11 mouse cellular contexts compared by ENCODE assay signal in genomic region chr11:103268350-103268749, GRCm38 (mm10). TPM values are rescaled to one million over a fixed set of nuclear protein-coding genes. Genes with fewer than 3 reads are reported as not detected.
DNase-seq lines count a peak whose midpoint lies in the region; ATAC-seq lines count a peak whose summit lies in the region.
"Had no signal": no experiment of that assay in that cellular context is flagged by ENCODE, and none has a peak within 500 bp of the region (broad histone marks: within the 10 kb centered on the region; RNA-seq: fewer than 3 reads in every experiment).

No protein-coding gene starts in this region.

- DNase-seq in heart, postnatal 10 days, result no peak
- no peak for DNase-seq in embryonic facial prominence, embryonic 11.5 days (ENCODE audit: low spot score)
- no peak for DNase-seq in T-cell, adult 2 months (ENCODE audit: low spot score)
- no peak for DNase-seq in thymus, postnatal 25 days
- DNase-seq: kidney, postnatal 14 days had no signal

- H3K4me1 ChIP-seq in heart, embryonic 16.5 days (ENCODE audit: control insufficient read depth, insufficient read depth, low read length), result peaks cover 20% of the 10 kb centered on the region
- no peaks in the 10 kb centered on the region for H3K4me1 ChIP-seq in embryonic facial prominence, embryonic 11.5 days (ENCODE audit: control insufficient read depth, insufficient read depth, low read length)
- H3K4me1 ChIP-seq in hindbrain, embryonic 16.5 days (ENCODE audit: control insufficient read depth, insufficient read depth, low read depth, low read length), result peaks cover 33% of the 10 kb centered on the region
- H3K4me1 ChIP-seq in midbrain, embryonic 15.5 days, result peaks cover 44% of the 10 kb centered on the region

- no peak overlapping the region for H3K4me3 ChIP-seq in heart, embryonic 16.5 days (ENCODE audit: low read length)
- H3K4me3 ChIP-seq in embryonic facial prominence, embryonic 11.5 days (ENCODE audit: low read depth, low read length), result no peak overlapping the region
- no peak overlapping the region for H3K4me3 ChIP-seq in hindbrain, embryonic 16.5 days (ENCODE audit: low read length)
- peak overlapping the region; percentile 58; the same call in 1 of the 2 replicates for H3K4me3 ChIP-seq in midbrain, embryonic 15.5 days

- H3K27ac ChIP-seq in heart, embryonic 16.5 days (ENCODE audit: low read length), result no peak overlapping the region
- H3K27ac ChIP-seq in embryonic facial prominence, embryonic 11.5 days (replicated peaks; ENCODE audit: low read depth, low read length), result peak overlapping the region; percentile 79; the same call in 1 of the 2 replicates
- peak overlapping the region; percentile 23 for H3K27ac ChIP-seq in hindbrain, embryonic 16.5 days (ENCODE audit: low read depth, low read length)
- H3K27ac ChIP-seq in midbrain, embryonic 15.5 days, result peak overlapping the region; percentile 88

- H3K9ac ChIP-seq in heart, embryonic 16.5 days (ENCODE audit: low read length), result no peak overlapping the region
- H3K9ac ChIP-seq in embryonic facial prominence, embryonic 11.5 days (replicated peaks; ENCODE audit: low read length), result no peak overlapping the region; the same call in 1 of the 2 replicates
- no peak overlapping the region for H3K9ac ChIP-seq in hindbrain, embryonic 16.5 days (ENCODE audit: low read depth, low read length)
- H3K9ac ChIP-seq in midbrain, embryonic 15.5 days, result no peak overlapping the region

- H3K36me3 ChIP-seq in heart, embryonic 16.5 days (ENCODE audit: control insufficient read depth, insufficient read depth), result no peaks in the 10 kb centered on the region
- no peaks in the 10 kb centered on the region for H3K36me3 ChIP-seq in embryonic facial prominence, embryonic 11.5 days (replicated peaks; ENCODE audit: control insufficient read depth, insufficient read depth, low read depth, low read length)
- H3K36me3 ChIP-seq in hindbrain, embryonic 16.5 days (ENCODE audit: control insufficient read depth, insufficient read depth, low read length), result no peaks in the 10 kb centered on the region
- no peaks in the 10 kb centered on the region for H3K36me3 ChIP-seq in midbrain, embryonic 15.5 days (replicated peaks)

- no peaks in the 10 kb centered on the region for H3K27me3 ChIP-seq in heart, embryonic 16.5 days (ENCODE audit: control insufficient read depth, insufficient read depth, low read length)
- H3K27me3 ChIP-seq in embryonic facial prominence, embryonic 11.5 days (ENCODE audit: control insufficient read depth, insufficient read depth, low read length), result no peaks in the 10 kb centered on the region
- no peaks in the 10 kb centered on the region for H3K27me3 ChIP-seq in hindbrain, embryonic 16.5 days (replicated peaks; ENCODE audit: control insufficient read depth, insufficient read depth, low read length)
- no peaks in the 10 kb centered on the region for H3K27me3 ChIP-seq in midbrain, embryonic 15.5 days (replicated peaks)

- intact Hi-C loops in heart, postnatal 10 days (cut with DNase I), result no loop called here

- no peak for ATAC-seq in heart, embryonic 16.5 days (replicated peaks; ENCODE audit: extremely low read depth, insufficient read depth, low FRiP score)
- no peak for ATAC-seq in embryonic facial prominence, embryonic 11.5 days (replicated peaks; ENCODE audit: insufficient number of reproducible peaks, low FRiP score, low TSS enrichment, low read depth)
- ATAC-seq in hindbrain, embryonic 16.5 days, result no peak
- no peak for ATAC-seq in midbrain, embryonic 15.5 days (replicated peaks)
- no peak for ATAC-seq in cerebellum, adult (ENCODE audit: insufficient number of reproducible peaks, low FRiP score, low TSS enrichment)

- no peaks in the 10 kb centered on the region for H3K9me3 ChIP-seq in heart, embryonic 16.5 days (replicated peaks; ENCODE audit: control insufficient read depth, low read length)
- no peaks in the 10 kb centered on the region for H3K9me3 ChIP-seq in embryonic facial prominence, embryonic 11.5 days (replicated peaks; ENCODE audit: control insufficient read depth, low read length)
- no peaks in the 10 kb centered on the region for H3K9me3 ChIP-seq in hindbrain, embryonic 16.5 days (ENCODE audit: control insufficient read depth, low read length)
- H3K9me3 ChIP-seq in midbrain, embryonic 15.5 days, result no peaks in the 10 kb centered on the region

- H3K4me2 ChIP-seq in heart, embryonic 16.5 days (ENCODE audit: low read depth, low read length), result peak overlapping the region; percentile 74; the same call in 1 of the 2 replicates
- H3K4me2 ChIP-seq in embryonic facial prominence, embryonic 11.5 days (ENCODE audit: low read depth, low read length), result peak overlapping the region; percentile 59
- peak overlapping the region; percentile 74 for H3K4me2 ChIP-seq in hindbrain, embryonic 16.5 days (ENCODE audit: low read length)
- H3K4me2 ChIP-seq in midbrain, embryonic 15.5 days, result peak overlapping the region; percentile 72

- WGBS in heart, embryonic 16.5 days, result 82% methylated on average over 4 of the region's 4 CpGs
- 87% methylated on average over 4 of the region's 4 CpGs for WGBS in embryonic facial prominence, embryonic 11.5 days
- whole genome bisulfite sequencing in hindbrain, embryonic 16.5 days, result 72% methylated on average over 4 of the region's 4 CpGs
- 74% methylated on average over 4 of the region's 4 CpGs for WGBS in midbrain, embryonic 15.5 days

RNA-seq across cellular contexts. Expression of gene Map3k14, which starts 1.1 kb away (rescaled TPM):
- polyA plus RNA-seq in heart, embryonic 16.5 days (2015; fragmentation: Nextera tagmentation; extraction: Ambion mirVana), result 3.0 and 4.8 TPM in 2 replicates
- total RNA-seq in heart, postnatal 10 days (2021), result 1 to 10 TPM; 3.8 to 4.3 TPM
- 1.9 and 2.9 TPM in 2 replicates for polyA plus RNA-seq in embryonic facial prominence, embryonic 11.5 days (2014; fragmentation: Nextera tagmentation; extraction: Ambion mirVana)
- 4.6 and 4.7 TPM in 2 replicates for polyA plus RNA-seq in hindbrain, embryonic 16.5 days (2015; fragmentation: Nextera tagmentation; extraction: Ambion mirVana)
- 3.9 and 5.0 TPM in 2 replicates for polyA plus RNA-seq in midbrain, embryonic 15.5 days (2015; fragmentation: Nextera tagmentation; extraction: Ambion mirVana)

RNA-seq across cellular contexts. Expression of gene Spata32, which starts 50.1 kb away (rescaled TPM):
- not detected in 2 replicates for polyA plus RNA-seq in heart, embryonic 16.5 days (2015; fragmentation: Nextera tagmentation; extraction: Ambion mirVana)
- total RNA-seq in heart, postnatal 10 days (2021), result not detected
- not detected in 2 replicates for polyA plus RNA-seq in embryonic facial prominence, embryonic 11.5 days (2014; fragmentation: Nextera tagmentation; extraction: Ambion mirVana)
- polyA plus RNA-seq in hindbrain, embryonic 16.5 days (2015; fragmentation: Nextera tagmentation; extraction: Ambion mirVana), result 0.99 and 1.3 TPM in 2 replicates
- 0.66 and 0.71 TPM in 2 replicates for polyA plus RNA-seq in midbrain, embryonic 15.5 days (2015; fragmentation: Nextera tagmentation; extraction: Ambion mirVana)
- total RNA-seq: MEL had no signal
- polyA plus RNA-seq: thymus, postnatal 0 days had no signal

RNA-seq across cellular contexts. Expression of gene 1700023F06Rik, which starts 60.0 kb away (rescaled TPM):
- 0.17 and 0.25 TPM in 2 replicates for polyA plus RNA-seq in heart, embryonic 16.5 days (2015; fragmentation: Nextera tagmentation; extraction: Ambion mirVana)
- total RNA-seq in heart, postnatal 10 days (2021), result not detected
- polyA plus RNA-seq in embryonic facial prominence, embryonic 11.5 days (2014; fragmentation: Nextera tagmentation; extraction: Ambion mirVana), result 0.25 TPM in 2 replicates
- 1.9 and 3.0 TPM in 2 replicates for polyA plus RNA-seq in hindbrain, embryonic 16.5 days (2015; fragmentation: Nextera tagmentation; extraction: Ambion mirVana)
- polyA plus RNA-seq in midbrain, embryonic 15.5 days (2015; fragmentation: Nextera tagmentation; extraction: Ambion mirVana), result 1.6 and 1.9 TPM in 2 replicates
- total RNA-seq: MEL had no signal
